Mouse (Mus musculus) Patski (cell line): ENCODE results near the gene Fam83f. TPM values are rescaled to one million over a fixed set of nuclear protein-coding genes. Genes with fewer than 3 reads are reported as not detected.

Experiments used
- ATAC-seq: fragments of 100-300 bp; one replicate; pipeline ENCODE4 v1.8.0; 2021
- CTCF ChIA-PET: fragments of 350-600 bp; sonication (Branson Sonifier 250); formaldehyde crosslinking; loops from one replicate; lab custom pipeline; 2022; ENCODE audit warnings: inconsistent platforms; lab: Charles Lee
- POLR2A ChIA-PET: fragments of 350-600 bp; sonication (Branson Sonifier 250); formaldehyde crosslinking; loops from one replicate; lab custom pipeline; 2022; ENCODE audit warnings: antibody characterized with exemption, inconsistent platforms; lab: Charles Lee
- DNase-seq: peaks from one replicate; pipeline ENCODE4 v3.0.0-alpha.2; 2011; ENCODE audit warnings: low read depth, low spot score
- H3K27me3 ChIP-seq: fragments of 371-371 bp; one replicate; pipeline ENCODE4 v1.5.1; 2021
- CTCF ChIP-seq: fragments of 100-300 bp; IDR thresholded peaks from one replicate; pipeline ENCODE4 v1.5.1; 2021
- in situ Hi-C: fragments of 300-500 bp; cut with MboI; formaldehyde crosslinking; loops from 3 replicates; pipeline ENCODE4 v1.11.1; 2018; ENCODE audit warnings: low pct_unique_long_range_greater_than_20kb, mixed read lengths
- polyA plus RNA-seq: library from polyadenylated mRNA; unstranded; gene quantifications from one replicate; pipeline ENCODE4 v1.2.3, GENCODE M21; 2021

Fam83f gene
- polyA plus RNA-seq, result not detected

DNA sequence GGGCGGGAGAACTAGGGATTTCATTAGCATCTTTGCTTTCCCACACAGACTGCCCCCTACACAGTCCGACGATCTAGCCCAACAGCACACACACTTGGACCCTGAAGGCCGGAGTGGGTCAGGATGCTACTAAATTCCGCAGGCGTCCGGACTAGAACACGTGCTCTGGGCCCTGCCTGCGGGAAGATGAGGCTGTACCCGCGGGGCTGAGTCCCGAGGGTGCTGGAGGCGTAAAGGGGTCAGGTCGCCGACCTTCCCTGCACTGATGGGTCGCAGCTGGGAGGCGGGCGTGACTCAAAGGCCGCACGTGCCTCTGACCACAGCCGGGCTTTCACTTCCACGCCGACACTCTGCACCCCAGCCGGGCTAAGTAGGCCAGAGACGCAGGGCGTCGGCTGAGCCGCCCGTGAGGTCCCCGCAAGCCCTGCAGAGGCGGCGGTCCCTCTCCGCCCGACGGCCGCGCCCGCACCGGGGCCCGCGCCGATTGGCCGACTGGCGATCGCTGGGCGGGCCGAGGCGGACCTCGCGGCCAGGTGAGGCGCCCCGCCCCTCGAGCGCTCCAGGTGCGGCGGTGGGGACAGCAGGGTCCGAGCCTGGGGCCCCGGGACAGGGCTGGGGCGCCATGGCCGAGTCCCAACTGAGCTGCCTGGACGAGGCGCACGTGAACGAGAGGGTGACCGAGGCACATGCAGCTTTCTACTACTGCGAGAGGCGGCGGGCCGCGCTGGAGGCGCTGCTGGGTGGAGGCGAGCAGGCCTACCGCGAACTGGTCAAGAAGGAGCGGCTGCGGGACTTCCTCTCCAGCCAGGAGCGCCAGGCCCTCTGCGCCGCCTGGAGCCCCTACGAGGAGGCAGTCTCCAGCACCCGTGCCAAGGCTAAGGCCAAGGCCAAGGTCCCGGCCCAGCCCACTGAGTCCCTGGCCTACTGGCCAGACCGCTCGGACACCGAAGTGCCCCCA lies at the start of gene Fam83f:
Gene Fam83f, plus strand, starts transcription at position 553 of the 958 bp plus-strand sequence.
- in situ Hi-C loops, result no loop called here
- peaks cover 3% of the 10 kb centered on the region for H3K27me3 ChIP-seq
- TF ChIP-seq CTCF, result no peak
- ChIA-PET CTCF (no interaction called here), POLR2A (no interaction called here)
- ATAC-seq (no peak), DNase-seq (no peak)

DNA sequence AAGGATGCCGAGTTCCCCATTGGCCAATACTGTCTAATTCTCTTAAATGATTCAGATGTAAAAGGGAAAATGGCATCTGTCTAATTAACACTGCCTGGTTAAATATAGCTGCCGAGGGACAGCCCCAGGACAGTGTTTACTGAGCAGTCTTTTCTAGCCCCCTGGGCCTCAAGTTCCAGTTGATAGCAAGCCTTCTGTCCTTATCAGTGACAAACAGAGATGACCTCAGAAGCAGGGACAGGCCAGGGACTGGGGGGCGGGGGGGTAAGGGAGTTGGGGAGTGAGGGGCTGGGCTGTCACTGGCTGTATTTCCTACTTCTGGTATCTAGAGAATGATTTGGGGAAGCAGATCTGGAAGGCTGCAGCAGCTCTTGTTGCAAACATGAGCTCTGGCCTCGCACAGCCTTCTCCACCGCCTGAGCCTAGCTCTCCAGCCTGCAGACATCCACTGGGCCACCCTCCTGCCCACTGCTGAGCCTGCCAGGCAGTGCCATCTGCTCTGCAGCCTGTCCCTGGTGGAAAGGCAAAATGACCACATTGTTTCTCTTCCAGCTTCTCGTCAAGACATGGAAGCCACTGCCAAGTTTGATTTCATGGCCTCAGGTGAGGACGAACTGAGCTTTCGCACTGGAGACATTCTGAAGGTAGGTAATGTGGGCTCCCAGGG lies 48.3 kb upstream of the Fam83f start:
- TF ChIP-seq CTCF, result no peak
- no peak for ATAC-seq
- in situ Hi-C loops, result no loop called here
- peaks cover 44% of the 10 kb centered on the region for H3K27me3 ChIP-seq
- DNase-seq, result no peak
- ChIA-PET CTCF (no interaction called here), POLR2A (no interaction called here)

DNA sequence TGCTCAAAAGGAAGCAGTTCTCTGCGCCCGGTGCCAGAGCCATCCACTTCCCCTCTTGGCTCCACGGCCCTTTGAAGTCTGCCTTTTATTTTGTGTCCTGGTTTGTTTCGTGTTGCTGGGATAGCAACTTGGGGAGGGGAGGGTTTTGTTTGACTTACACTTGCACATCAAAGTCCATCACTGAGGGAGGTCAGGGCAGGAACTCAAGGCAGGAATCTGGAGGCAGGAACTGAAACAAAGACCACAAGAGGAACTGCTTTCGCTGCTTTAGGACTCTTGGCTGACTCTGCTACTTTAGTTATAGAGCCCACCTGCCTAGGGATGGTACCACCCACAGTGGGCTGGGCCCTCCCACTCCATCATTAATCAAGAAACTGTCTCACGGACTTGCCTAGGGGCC lies 45.2 kb upstream of the Fam83f start:
- in situ Hi-C loops, result no loop called here
- CTCF ChIA-PET, result no interaction called here

DNA sequence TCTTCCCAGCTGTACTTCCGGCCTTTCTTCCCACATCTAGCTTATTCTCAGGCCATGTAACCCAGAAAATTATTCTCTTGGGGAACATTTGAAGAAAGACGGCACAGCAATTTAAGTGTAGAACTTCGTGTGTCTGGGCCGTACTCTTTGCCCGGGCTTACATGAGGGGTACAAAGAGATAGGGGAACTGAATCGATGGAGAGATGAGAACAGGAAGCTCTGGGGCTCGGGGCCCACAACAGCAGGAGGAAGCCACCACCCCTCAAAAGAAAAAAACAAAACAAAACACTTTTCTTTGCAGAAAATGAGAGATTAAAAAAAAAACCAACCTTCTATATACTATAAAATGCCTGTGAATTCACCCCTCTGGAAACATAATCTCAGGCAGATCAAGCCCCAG lies 41.5 kb upstream of the Fam83f start:
- in situ Hi-C loops, result loop anchor here (10.0 kb wide), 1 partner anchor 65 kb away; no protein-coding TSS in a partner anchor
- DNase-seq, result no peak
- ChIA-PET POLR2A (interaction anchor here (0.8 kb wide), 1 partner anchor 36 kb away, joined by 3 read pairs; no protein-coding TSS in a partner anchor), CTCF (interaction anchor here (1.0 kb wide), 1 partner anchor 11 kb away, joined by 3 read pairs; no protein-coding TSS in a partner anchor)
- ATAC-seq, result no peak
- peaks cover 20% of the 10 kb centered on the region for H3K27me3 ChIP-seq
- TF ChIP-seq CTCF, result no peak

More for the DNA sequence above, 45.2 kb upstream of the Fam83f start:
- TF ChIP-seq CTCF, result no peak
- ATAC-seq (no peak), DNase-seq (no peak)
- POLR2A ChIA-PET, result no interaction called here
- peaks cover 22% of the 10 kb centered on the region for H3K27me3 ChIP-seq

DNA sequence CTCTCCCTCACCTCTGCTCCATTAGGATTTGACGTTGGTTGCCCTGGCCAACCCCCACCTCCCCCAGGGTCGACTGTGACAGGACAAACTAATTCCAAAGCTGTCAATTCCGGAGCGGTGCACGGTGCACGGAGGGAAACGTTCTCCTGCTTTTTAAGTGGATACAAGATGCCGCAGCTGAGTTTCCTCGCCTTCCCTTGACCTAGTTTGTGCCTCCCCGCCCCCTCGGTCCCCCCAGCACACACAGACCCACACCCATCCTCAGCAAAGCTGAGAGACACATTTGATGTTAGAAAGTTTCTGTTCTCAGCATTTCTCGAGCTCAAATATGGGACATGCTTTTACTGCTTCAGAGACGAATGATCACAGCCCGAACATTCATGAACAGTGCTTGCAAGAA lies 40.9 kb upstream of the Fam83f start:
- CTCF ChIA-PET, result no interaction called here
- no peak for ATAC-seq
- no peak for TF ChIP-seq CTCF
- POLR2A ChIA-PET, result interaction anchor here (0.8 kb wide), 1 partner anchor 36 kb away, joined by 3 read pairs; no protein-coding TSS in a partner anchor
- in situ Hi-C loops, result loop anchor here (10.0 kb wide), 1 partner anchor 64 kb away; no protein-coding TSS in a partner anchor
- no peak for DNase-seq
- H3K27me3 ChIP-seq, result peaks cover 15% of the 10 kb centered on the region

DNA sequence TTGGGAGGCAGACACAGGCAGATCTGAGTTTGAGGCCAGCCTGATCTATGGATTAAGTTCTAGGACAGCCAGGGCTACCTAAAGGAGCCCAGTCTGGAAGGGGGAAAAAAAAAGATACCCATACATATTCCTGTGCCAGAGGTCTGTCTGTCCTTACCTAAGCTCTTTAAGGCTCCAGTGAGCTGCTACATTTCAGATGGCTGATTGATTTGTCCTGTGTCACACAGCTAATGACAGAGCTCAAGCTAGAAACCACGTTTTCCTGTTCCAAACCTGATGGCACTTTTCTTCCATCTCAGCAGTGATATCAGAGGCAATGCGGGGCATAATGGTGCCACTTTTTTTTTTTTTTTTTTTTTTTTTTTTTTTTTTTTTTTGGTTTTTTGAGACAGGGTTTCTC lies 40.3 kb upstream of the Fam83f start:
- no peak for TF ChIP-seq CTCF
- ChIA-PET POLR2A (interaction anchor here (0.6 kb wide), 1 partner anchor 74 kb away, joined by 6 read pairs; no protein-coding TSS in a partner anchor), CTCF (no interaction called here)
- in situ Hi-C loops, result loop anchor here (10.0 kb wide), 1 partner anchor 63 kb away; no protein-coding TSS in a partner anchor
- no peak for ATAC-seq
- DNase-seq, result no peak
- peaks cover 14% of the 10 kb centered on the region for H3K27me3 ChIP-seq

DNA sequence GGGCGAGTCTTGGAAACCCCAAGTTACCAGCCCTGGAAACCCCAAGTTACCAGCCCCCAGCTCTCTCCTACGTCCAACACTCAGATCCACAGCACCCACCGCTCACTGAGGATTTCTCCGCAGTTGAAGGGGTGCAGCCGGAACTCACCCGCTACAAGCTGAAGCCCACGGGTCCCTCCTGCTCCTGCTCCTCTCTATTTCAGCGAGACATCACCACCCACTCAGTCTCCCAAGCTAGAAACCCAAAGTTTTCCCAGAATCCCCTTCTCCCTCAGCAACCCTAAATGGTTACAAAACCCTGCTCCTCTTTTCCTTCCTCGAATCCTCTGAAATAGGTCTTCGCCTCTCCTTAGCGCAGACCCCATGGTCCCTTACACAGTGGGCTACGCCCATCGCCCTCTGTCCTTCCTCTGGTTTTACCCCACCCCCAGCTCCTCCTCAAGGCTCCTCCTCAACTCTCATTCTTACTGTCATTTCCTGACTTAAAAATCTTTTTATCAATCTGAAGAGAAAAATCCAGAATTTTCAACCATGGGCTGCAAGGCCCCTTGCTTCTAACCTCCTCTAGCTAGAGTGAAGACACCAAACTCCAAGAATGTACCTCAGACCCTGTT lies 39.3 kb upstream of the Fam83f start:
- no peak for TF ChIP-seq CTCF
- ChIA-PET CTCF (no interaction called here), POLR2A (interaction anchor here (0.6 kb wide), 1 partner anchor 329 kb away, joined by 4 read pairs; no protein-coding TSS in a partner anchor)
- ATAC-seq (no peak), DNase-seq (no peak)
- peaks cover 12% of the 10 kb centered on the region for H3K27me3 ChIP-seq
- in situ Hi-C loops, result loop anchor here (10.0 kb wide), 1 partner anchor 62 kb away; no protein-coding TSS in a partner anchor

DNA sequence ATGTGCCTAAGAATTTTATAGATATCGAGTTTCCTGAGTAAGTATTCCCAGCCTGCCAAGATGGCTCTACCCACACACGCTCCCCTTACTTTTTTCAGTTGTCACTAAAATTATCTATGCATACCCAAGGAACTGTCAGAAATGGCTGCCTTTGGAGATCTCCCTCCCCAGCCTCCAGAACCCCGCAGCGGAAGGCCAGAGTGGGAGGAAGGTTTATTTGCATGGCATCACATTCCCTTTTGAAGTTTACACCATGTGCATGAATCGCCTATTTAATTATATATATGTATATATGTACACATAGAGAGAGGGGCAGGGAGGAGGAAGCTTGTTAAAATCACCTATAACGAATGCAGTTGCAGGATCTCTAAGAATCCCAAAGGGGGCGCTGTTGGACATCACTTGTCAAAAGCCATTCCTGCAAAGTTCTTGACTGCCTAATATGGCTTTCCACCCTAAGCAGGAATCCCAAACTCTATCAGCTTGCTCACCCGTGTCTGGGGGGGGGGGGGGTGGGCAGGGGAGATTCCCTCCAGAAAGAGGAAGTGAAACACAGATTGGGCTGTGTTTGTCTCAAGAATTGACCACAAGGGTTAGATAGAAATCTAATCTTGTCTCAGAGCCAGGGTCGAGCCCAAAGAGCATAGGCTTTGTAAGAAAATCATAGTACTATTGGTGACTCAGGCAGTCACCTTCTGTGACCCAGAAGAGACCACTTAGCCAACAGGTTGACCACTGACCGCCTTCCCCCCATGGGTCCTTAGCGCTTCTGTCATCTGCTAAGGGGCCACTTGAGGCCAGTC lies 37.1 kb upstream of the Fam83f start:
- H3K27me3 ChIP-seq, result peaks cover 12% of the 10 kb centered on the region
- peak; percentile 63 for TF ChIP-seq CTCF
- ATAC-seq (no peak), DNase-seq (peak; percentile 15)
- CTCF ChIA-PET, result interaction anchor here (0.8 to 1.2 kb wide), 2 partner anchors 53 to 59 kb away, joined by 3 to 4 read pairs; no protein-coding TSS in a partner anchor
- in situ Hi-C loops, result loop anchor here (10.0 kb wide), 1 partner anchor 60 kb away; no protein-coding TSS in a partner anchor
- POLR2A ChIA-PET, result no interaction called here

DNA sequence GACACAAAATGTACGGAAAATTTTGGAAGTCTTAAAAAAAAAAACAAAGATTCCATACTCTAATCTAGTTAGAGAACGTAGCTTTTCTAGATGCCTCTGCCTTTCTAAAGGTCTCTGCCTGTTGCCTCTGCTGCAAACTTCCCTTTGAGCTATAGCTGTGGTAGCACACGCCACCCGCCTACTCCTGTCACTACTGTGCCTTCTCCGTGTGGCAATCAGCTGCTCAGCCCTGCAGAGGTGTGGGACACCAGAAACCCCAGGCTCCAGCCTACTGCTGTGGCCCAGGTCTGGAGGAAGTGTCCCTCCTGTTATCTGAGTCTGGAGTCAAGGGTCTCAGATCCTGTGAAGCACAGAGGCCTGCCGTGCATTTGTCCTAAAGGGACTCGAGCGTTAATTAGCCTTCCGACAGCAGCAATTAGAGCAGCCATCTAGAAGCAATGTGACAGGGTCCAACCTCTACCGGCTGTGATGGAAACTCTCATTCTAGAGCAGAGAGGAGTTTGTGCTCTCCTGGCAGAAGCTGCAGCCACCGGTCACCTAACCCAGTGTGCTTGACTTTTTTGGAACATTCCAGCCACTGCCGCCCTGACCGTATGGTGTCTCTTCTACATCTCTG lies 34.8 kb upstream of the Fam83f start:
- ChIA-PET POLR2A (interaction anchor here (0.5 kb wide), 1 partner anchor 322 kb away, joined by 3 read pairs; no protein-coding TSS in a partner anchor), CTCF (no interaction called here)
- TF ChIP-seq CTCF, result no peak
- no peak for DNase-seq
- H3K27me3 ChIP-seq, result peaks cover 12% of the 10 kb centered on the region
- in situ Hi-C loops, result loop anchor here (10.0 kb wide), 1 partner anchor 58 kb away; no protein-coding TSS in a partner anchor
- no peak for ATAC-seq
